Mouse (Mus musculus) skeletal muscle tissue, adult 2 months (tissue): Measurements from ENCODE around the gene Smad5.

Experiments used
- DNase-seq: peaks from one replicate; pipeline ENCODE4 v3.0.0-alpha.2; 2012; ENCODE audit warnings: low read depth, low spot score

Gene Smad5

DNA sequence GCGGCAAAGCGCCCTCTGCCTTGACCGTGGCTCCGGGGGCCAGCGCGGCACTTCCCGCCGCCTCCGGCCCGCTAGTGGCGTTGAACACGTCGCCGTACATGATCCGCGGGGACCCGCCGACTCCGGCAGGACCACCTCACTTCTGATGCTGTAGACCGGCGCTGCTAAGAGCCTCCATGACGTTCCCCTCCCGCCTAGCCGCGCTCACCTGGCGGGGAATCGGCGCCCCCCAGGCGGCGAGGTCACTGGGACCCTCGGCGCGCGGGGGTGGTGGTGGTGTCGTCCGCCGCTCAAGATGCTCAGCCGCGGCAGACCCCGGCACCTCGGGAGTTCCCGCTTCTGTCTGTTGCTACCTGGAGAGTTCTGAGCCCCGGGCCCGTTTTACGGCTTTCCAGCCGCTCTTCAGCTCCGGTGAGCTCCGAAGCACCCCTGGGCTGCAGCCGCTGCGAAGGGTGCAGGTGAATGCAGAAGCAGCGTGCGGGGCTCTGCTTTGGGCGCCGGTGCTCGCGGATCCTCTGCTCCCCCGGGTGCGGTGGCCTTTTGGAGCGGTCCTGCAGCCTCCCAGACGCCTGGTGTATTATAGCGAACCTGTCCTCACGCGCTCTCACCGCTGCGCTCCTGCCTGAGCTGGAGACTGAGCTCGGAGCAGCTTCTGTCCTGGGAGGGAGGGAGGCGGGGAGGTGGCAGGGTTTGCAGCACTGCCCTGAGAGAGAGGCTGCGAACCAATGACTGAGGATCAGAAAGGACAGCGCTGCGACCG is 50.6 kb downstream of the Smad5 start, which contains the start of gene Gm45623:
TSS of gene Gm45623 (minus strand) at position 636 of the 760 bp plus-strand sequence.
- DNase-seq, result no peak

DNA sequence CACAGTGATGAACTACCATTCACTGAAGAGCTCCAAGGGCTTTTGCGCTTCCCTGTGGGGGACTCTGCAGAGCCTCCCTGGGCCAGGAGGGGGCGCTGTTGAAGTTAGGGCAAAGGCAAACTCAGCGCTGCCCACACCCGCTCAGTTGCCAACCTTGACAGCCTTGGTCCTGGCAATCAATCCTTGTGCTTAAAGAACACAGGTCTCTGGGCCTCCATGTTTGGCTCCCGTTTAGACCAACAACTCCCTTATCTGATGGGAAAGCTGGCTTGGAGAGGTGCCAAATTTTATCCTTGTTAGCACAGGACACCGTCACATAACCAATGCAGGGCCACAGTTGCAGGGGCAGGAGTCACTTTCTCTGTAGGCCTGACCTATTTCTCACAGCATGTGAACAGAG is 53.1 kb downstream of the Smad5 start:
- no peak for DNase-seq

DNA sequence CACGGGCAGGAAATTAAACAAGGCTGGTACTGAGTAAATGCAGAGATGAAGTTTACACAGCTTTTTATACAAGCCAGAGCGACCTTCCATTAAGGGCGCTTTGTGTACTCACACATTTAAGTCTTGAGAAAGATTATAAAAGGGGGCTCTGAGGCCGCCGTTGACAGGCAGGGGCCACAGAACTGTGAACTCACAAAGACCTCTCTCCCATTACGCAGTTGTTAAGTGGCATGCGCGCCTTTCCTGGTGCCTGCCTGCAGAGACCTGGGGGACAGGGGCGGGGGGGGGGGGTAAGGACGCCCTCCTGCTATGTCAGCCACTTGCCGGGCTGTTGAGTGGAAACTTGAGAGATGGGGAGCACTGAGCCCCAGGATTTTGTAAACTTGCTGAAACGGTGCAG is 54.4 kb downstream of the Smad5 start:
- no peak for DNase-seq

DNA sequence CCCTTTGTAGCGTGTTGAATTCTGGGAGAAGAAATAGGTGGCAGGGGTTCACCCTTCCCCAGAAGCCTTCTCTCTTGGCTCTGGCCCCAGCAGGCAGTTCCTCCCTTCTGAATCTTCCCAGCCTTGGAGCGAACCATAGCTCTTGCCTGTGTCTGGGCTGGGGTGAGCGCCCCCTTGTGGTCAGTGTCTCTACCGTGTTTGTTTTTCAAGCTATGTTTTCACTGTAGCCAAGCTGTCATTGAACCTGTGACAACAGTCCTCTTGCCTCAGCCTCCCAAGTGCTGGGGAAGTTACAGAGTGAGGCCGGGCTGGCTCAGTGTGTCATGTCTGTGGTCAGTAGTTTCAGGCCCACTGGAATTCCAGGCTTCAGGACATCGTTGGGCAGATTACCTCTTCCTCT is 55.7 kb downstream of the Smad5 start:
- peak; percentile 46 for DNase-seq

DNA sequence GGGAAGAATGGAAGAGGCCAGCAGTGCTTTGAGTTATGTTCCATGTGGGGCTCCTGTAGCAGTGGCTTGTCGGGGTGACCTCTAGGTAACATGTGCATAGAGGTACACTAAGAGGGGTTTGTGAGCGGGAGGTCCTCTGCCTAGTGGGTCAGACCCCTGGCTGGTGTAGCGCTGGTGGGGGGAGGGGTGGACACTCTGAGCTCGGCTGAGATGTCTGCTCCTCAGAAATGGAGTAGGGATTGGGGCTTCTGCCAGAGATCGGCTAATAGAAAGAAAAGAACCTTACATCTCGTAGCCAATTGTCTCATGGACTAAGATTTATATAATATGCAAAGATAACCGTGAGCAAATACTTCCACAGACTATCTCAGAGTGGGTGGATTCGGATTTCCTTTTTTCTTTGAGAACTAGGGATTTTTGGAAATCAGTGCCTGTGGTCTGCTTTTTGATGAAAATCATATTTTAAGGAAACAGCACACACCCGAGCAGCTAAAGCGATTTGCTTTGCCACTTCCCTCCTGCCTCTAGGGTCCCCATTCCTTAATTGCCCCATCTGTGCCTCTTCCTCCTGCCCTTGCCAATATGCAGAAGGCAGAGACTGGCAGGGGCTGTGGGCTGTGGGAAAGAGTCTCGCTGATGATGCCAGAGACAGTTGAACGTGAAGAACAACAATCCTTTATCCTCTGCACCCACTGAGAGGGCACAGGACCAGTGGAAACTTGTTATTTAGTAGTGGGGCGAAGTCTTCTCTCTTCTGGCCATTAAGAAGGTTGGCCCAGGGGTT is 59.8 kb downstream of the Smad5 start:
- no peak for DNase-seq

DNA sequence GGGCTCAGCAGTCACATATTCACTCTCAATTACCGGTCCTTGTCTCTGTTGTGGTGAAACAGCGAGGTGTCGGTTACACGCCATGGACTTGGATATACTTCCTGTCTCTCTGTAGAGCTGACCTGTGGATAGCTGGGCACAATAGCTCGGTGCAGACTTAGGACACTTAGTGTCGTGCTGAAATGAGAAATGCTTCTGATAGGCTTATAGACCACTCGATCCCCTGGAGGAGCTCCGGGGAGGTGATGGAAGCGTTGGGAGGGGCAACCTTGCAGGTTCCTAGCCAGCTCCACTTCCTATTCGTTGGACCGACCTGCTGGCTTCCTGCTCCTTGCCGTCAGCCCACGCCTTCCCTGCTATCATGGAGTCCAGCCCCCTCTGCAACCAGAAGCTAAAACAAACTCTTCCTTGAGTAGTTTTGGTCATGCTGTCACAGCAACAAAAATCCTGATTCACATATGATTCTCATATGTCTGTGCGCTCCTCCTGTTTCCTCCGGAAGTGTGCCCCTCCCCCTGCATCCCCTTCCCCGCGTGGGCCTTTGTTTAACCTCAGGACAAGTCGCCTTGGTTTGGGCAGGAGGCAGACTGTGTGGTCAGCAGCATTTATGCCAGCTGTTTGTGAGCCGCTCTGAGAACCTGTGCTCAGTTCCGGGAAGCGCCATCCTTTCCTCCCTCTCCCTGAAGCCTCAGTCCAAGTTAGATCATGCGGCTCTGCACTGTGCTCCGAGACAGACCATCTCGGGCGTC is 62.6 kb downstream of the Smad5 start:
- DNase-seq, result peak; percentile 7

DNA sequence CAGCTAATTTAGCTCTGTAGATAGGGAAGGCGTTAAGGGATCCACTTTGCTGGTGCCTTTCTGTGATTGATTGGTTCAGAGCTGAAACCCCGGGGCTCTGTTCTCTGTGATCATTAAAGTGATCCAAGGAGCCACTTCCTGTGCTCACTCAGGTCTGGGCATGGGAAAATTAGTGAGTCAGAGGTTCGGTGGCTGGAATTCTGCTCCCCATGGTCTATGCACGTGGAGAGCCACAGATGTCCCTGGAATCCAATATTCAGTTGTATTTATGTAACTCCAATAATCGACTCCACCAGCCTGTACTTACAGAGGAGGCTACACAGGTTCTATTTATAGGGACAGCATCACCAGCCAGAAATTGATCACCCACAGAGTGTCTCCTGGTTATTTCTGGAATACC is 63.4 kb downstream of the Smad5 start:
- DNase-seq, result peak; percentile 3

DNA sequence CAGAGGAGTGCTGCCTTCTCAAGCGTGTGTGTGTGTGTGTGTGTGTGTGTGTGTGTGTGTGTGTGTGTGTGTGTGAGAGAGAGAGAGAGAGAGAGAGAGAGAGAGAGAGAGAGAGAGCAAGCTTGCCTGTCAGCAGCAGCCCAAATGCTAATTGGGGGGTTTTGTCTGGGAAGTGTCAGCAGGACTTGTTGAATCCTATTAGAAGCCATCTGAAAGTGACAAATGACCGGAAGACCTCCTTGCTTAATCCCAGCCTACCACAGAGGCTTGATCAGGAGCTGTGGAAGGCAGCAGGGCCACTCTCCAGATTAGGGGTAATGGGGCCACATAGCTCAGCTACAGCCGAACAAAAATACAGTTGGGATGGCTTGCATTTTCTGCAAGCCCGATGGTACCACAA is 66.6 kb downstream of the Smad5 start:
- no peak for DNase-seq

DNA sequence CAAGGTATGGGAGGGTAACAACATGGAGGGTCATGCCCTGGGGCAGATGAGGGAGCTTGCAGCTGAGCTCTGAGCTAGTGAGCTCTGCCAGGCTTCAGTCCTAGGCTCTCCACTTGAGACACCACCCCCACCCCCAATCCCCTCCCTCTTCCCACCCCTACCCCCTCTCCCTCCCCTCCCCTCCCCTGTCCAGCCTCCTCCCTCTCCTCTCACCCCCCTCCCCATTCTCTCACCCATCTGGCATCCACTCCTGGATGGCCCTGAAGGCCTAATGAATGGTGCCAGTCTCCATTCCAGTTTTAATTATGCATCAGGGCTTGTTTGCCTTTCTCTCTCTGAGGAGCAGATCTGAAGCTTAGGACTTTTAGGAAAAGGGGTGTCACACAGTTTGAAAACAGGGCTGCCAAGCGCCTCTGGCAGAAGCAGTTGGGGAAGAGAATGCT is 67.3 kb downstream of the Smad5 start:
- no peak for DNase-seq

DNA sequence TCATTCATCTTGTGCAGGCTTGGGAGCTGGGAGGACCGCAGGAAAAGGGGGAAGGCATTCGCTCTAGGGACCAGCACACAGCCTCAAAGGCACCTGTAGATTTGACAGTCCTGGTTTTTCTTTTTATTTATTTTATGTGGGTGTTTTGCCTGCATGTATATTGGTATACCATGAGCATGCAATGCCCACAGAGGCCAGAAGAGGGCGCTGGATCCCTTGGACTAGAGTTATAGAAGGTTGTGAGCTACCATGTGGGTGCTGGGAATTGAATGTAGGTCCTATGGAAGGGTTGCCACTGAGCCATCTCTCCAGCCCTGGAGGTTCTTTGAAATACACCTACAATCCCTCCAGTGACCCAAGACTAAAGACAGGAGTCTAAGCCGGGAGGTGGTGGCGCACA is 68.0 kb downstream of the Smad5 start:
- DNase-seq, result no peak

DNA sequence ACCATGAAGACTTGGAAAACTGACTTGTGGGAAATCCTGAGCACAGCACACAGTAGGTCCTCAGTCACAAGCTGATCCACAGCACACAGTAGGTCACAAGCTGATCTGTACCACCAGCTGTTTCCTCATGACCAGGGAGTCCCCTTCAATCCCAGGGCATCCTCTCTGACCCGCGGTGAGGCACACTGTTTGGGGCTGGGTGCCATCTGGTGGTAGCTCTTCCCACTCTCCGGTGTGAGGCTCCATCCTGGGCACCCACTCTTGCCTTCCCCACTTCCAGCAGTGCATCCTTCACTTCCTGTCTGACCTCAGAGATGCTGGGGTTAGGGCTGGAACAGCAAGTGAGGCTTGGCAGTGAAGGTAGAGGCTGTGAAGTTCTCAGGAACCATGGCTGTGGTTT is 69.8 kb downstream of the Smad5 start:
- no peak for DNase-seq

DNA sequence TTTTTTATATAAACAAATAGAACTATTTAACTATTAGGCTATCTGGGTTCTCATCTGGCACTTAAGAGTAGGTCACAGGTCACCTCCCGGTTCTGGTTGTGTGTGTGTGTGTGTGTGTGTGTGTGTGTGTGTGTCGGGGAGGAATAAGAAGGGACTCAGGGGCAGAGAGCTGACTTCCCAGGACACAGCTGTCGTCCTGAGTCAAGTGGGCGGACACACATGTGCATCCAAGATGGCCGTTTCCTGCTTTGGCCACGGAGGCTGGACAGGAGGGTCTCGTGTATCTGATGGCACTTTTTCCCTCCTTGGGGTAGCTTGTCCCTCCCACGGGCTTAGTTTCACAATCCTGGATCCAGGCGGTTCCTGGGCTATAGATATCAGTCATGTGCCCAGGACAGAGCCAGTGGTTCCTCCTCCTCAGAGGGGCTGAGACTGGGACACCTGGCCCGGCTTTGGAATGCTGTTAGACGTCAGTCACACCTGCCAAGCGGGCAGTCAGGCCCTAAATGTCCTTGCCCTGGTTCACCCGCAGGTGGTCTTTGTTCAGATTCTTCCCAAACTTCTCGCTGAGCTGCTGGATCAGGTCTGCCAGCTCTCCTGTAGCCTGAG is 70.6 kb downstream of the Smad5 start:
- no peak for DNase-seq

DNA sequence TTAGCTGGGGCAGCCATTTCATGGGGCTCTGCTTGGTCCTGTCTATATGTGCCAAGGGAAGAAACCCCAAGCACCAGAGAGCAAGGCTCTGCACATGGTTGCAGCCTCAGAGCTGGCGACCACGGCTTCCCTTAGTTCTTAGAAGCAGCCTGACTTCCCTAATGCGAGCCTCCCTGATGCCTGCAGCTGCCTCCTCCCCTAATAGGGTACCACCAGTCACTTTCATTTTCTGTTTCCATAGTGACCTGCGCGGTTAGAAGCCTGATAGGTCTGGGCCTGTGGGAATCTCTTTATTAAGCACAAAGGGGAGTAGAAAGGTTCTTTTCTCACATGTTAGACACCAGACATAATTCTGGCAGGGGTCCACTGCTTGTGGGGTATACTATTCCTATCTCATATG is 71.5 kb downstream of the Smad5 start:
- no peak for DNase-seq

DNA sequence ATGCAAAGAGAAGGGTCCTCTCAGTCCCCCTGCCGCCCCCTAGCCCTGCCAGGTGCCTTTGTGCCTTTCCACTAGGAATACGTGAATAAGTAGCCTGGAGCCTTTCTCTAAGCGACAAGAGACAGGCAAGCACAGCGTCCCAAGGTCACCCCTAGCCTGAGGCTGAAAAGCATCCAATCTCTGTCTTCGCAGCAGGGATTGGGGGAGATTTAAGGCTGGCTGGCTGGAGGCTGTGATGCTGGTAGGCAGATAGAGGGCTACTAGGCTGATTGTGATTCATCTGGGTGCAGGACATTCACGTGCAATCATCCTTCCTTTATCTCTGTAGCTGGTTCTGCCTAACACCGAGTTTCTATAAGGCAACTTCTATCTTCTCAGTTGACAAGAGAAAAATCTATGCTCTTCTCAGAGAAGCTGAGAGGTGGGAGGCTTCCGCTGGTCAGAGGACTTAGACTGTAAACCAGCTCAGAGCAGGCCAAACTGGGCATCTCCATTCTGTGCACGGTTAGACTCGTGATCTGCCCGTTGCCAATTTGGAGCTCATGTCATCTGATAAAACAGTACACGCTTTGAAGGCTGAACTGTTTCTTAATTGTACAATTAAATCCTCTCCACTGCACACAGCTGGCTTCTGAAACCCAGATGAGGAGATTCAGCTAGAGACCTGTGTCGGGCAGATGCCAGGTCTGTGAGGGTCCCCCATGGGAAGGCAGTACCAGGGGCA is 78.1 kb downstream of the Smad5 start:
- no peak for DNase-seq

DNA sequence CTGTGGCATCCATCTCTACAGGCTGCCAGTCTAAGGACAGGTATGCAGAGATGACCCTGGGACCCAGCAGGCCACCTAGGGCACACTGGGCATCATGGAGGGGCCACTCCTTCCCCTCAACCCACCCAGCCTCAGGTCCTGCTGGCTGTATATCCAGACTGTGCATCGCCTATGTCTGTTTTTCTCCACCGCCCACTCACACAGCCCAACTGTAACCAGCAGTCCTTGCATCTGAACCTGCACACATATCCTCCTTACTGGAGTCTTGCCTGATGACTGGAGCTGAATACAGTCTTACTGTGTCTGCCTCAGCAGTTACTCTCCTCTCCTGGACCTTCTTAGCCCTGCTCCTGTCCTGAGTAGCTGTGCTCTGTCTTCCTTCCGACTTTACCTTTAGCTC is 78.9 kb downstream of the Smad5 start:
- no peak for DNase-seq

DNA sequence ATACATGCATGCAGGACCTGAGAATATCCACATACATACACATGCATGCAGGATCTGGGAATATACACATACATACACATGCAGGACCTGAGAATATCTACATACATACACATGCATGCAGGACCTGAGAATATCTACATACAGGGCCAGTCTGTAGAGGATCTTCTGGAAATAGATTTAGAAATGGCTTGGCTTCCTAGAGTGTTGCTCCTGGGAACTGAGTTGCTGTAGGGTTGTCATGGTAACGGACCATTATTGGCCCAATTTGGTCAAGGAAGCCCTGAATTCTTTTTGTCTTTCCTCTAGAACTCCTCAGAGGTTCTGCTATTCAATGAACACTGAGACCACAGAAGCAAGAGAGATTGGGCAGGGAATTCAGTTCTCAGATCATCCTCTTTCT is 79.8 kb downstream of the Smad5 start:
- no peak for DNase-seq

DNA sequence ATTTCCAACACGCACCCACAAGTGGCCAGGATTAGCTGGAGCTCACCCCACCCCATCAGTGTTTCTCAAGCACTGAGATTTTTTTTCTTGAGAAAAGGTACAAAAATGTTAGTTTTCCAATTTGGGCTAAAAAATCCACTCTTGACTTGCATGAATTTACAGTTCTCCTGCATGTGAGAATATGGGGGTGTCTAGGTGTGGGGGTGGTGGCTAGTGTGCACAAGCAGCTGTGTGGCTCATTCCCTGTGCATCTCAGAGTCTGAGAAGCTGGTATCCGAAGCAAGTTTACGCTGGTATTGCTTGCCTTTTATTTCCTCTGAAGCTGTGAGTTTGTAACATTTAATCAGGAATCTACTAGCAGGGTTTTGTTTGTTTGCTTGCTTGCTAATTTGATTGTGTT is 87.9 kb downstream of the Smad5 start:
- DNase-seq, result no peak
